Mouse (Mus musculus) C2C12 (cell line): Measurements from ENCODE around the gene Tmem117.

Experiments used
- CTCF ChIP-seq: IDR thresholded peaks from one replicate; pipeline ENCODE4 v1.5.1; 2011; ENCODE audit not compliant: control insufficient read depth, insufficient read depth, insufficient read length
- FOSL1 ChIP-seq: IDR thresholded peaks from one replicate; pipeline ENCODE4 v1.8.0; 2011; ENCODE audit warnings: mild to moderate bottlenecking, low read length; ENCODE audit not compliant: poor library complexity, insufficient read depth, severe bottlenecking
- MAX ChIP-seq: IDR thresholded peaks from one replicate; pipeline ENCODE4 v1.6.1; 2011; ENCODE audit warnings: mild to moderate bottlenecking, control low read depth
- MYOD1 ChIP-seq: IDR thresholded peaks from one replicate; pipeline ENCODE4 v1.6.1; 2011; ENCODE audit warnings: low read depth; ENCODE audit not compliant: control insufficient read depth, insufficient read length
- MYOG ChIP-seq: IDR thresholded peaks from one replicate; pipeline ENCODE4 v1.6.1; 2011; ENCODE audit not compliant: control insufficient read depth, insufficient read length; ENCODE audit errors: extremely low read depth
- USF1 ChIP-seq: IDR thresholded peaks from one replicate; pipeline ENCODE4 v1.6.1; 2011; ENCODE audit warnings: low read depth, mild to moderate bottlenecking, control low read depth, moderate library complexity

GRCm38 (mm10) chr15:94651969-94652842 is 23.2 kb downstream of the Tmem117 start:
- no peak for TF ChIP-seq CTCF
- TF ChIP-seq MYOG = no peak
- TF ChIP-seq USF1 = no peak
- TF ChIP-seq MAX = no peak
- TF ChIP-seq FOSL1 = no peak
- no peak for TF ChIP-seq MYOD1
